11 mouse cellular contexts compared by ENCODE assay signal in the genomic region with DNA sequence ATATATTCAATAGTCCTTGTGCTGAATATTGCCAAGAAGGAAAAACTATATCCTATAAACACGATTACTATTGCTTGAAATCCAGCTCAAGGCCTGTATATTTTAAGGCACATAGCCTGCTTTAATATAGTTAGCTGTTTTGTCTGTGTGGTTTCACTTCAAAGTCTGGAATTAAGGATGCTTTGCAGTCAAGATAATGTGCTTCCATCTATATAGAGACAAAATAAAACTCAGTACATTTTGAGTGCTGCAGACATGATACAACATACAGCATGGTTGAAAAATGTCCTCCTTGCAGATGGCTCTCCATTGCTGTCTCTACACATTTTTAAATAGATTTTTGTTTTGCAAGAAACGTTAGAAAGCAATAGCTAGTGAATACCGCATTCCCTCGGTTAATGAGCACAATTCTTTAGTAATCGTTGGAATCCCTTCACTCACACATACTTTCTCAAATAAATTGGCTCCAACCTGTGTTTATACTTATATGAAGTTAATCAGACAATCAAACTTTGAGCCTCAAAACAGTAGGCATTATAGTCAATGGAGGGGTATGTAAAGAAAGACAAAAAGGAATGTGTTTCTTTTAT.
DNase-seq lines count a peak whose midpoint lies in the region; ATAC-seq lines count a peak whose summit lies in the region.
"Had no signal": no experiment of that assay in that cellular context is flagged by ENCODE, and none has a peak within 500 bp of the region (broad histone marks: within the 10 kb centered on the region; RNA-seq: fewer than 3 reads in every experiment).

No protein-coding gene starts in this region.

- peak overlapping the region; percentile 78 for H3K4me3 ChIP-seq in forebrain, embryonic 14.5 days (ENCODE audit: low read depth, low read length)
- H3K4me3 ChIP-seq in midbrain, embryonic 12.5 days, result peak overlapping the region; percentile 92
- no peak overlapping the region for H3K4me3 ChIP-seq in liver, embryonic 11.5 days (ENCODE audit: low read depth, low read length)

- no peaks in the 10 kb centered on the region for H3K27me3 ChIP-seq in forebrain, embryonic 14.5 days (replicated peaks; ENCODE audit: control insufficient read depth, insufficient read depth, low read length)
- peaks cover 3% of the 10 kb centered on the region for H3K27me3 ChIP-seq in midbrain, embryonic 12.5 days
- H3K27me3 ChIP-seq in liver, embryonic 11.5 days (replicated peaks; ENCODE audit: control insufficient read depth, insufficient read depth, low read length), result peaks cover 95% of the 10 kb centered on the region

- peak overlapping the region; percentile 100 for H3K9ac ChIP-seq in forebrain, embryonic 14.5 days (ENCODE audit: low read length)
- peak overlapping the region; percentile 100 for H3K9ac ChIP-seq in midbrain, embryonic 12.5 days (replicated peaks)
- no peak overlapping the region for H3K9ac ChIP-seq in liver, embryonic 11.5 days (ENCODE audit: low read depth, low read length)
- H3K9ac ChIP-seq: liver, embryonic 15.5 days had no signal

- ATAC-seq in forebrain, embryonic 14.5 days, result no peak
- no peak for ATAC-seq in midbrain, embryonic 12.5 days (ENCODE audit: low FRiP score, low read depth)
- no peak for ATAC-seq in liver, embryonic 11.5 days (replicated peaks; ENCODE audit: low FRiP score)

- intact Hi-C loops in left cerebral cortex, postnatal 25 days (cut with DNase I), result loop anchor here (5.0 to 10.0 kb wide), 2 partner anchors 201 to 1176 kb away; no protein-coding TSS in a partner anchor

- H3K9me3 ChIP-seq in forebrain, embryonic 14.5 days (replicated peaks; ENCODE audit: control insufficient read depth, low read length), result no peaks in the 10 kb centered on the region
- no peaks in the 10 kb centered on the region for H3K9me3 ChIP-seq in midbrain, embryonic 12.5 days
- H3K9me3 ChIP-seq in liver, embryonic 11.5 days (ENCODE audit: control insufficient read depth, low read length), result no peaks in the 10 kb centered on the region
- H3K9me3 ChIP-seq: heart, embryonic 13.5 days; liver, embryonic 15.5 days; megakaryocyte, embryonic 14.5 days had no signal

- WGBS in forebrain, embryonic 14.5 days, result 1% methylated on average over 5 of the region's 5 CpGs
- WGBS in midbrain, embryonic 12.5 days, result 6% methylated on average over 5 of the region's 5 CpGs
- 9% methylated on average over 5 of the region's 5 CpGs for WGBS in liver, embryonic 11.5 days

- H3K27ac ChIP-seq in forebrain, embryonic 14.5 days (ENCODE audit: low read depth, low read length), result peak overlapping the region; percentile 100
- H3K27ac ChIP-seq in midbrain, embryonic 12.5 days (replicated peaks), result peak overlapping the region; percentile 100
- H3K27ac ChIP-seq in liver, embryonic 11.5 days (ENCODE audit: low read depth, low read length), result no peak overlapping the region
- H3K27ac ChIP-seq: heart, embryonic 13.5 days; liver, embryonic 15.5 days had no signal

- H3K4me2 ChIP-seq in forebrain, embryonic 14.5 days (ENCODE audit: low read length), result peak overlapping the region; percentile 86
- H3K4me2 ChIP-seq in midbrain, embryonic 12.5 days (replicated peaks), result peak overlapping the region; percentile 68
- H3K4me2 ChIP-seq in liver, embryonic 11.5 days, result no peak overlapping the region

- peak; percentile 18 to 20 for DNase-seq in left cerebral cortex, postnatal 25 days (ENCODE audit: low spot score in 2 of 2)
- DNase-seq in left cerebral cortex, adult 9 months (ENCODE audit: low spot score in 2 of 2), result no peak
- peak; percentile 40 for DNase-seq in forebrain, embryonic 14.5 days (ENCODE audit: low spot score)
- DNase-seq in adrenal gland, adult (ENCODE audit: inconsistent age in 2 of 2, low spot score in 1 of 2), result no peak
- no peak for DNase-seq in liver, embryonic 11.5 days (ENCODE audit: low spot score)
- DNase-seq in spleen, adult 18-20 months, result no peak
- DNase-seq: kidney, adult 11 months had no signal

- H3K36me3 ChIP-seq in forebrain, embryonic 14.5 days (ENCODE audit: control insufficient read depth, insufficient read depth, low read length), result peaks cover 37% of the 10 kb centered on the region
- peaks cover 9% of the 10 kb centered on the region; the same call in 1 of the 2 replicates for H3K36me3 ChIP-seq in midbrain, embryonic 12.5 days
- no peaks in the 10 kb centered on the region for H3K36me3 ChIP-seq in liver, embryonic 11.5 days (ENCODE audit: control insufficient read depth, insufficient read depth, low read length)
- H3K36me3 ChIP-seq: heart, embryonic 13.5 days; liver, embryonic 15.5 days had no signal

- no peaks in the 10 kb centered on the region for H3K4me1 ChIP-seq in forebrain, embryonic 14.5 days (ENCODE audit: control insufficient read depth, insufficient read depth, low read length)
- no peaks in the 10 kb centered on the region for H3K4me1 ChIP-seq in midbrain, embryonic 12.5 days
- H3K4me1 ChIP-seq in liver, embryonic 11.5 days (replicated peaks; ENCODE audit: control insufficient read depth, insufficient read depth, low read length), result no peaks in the 10 kb centered on the region

Comparison
In these comparisons a context has a peak if more than half of its experiments do, and no peak if none do; other contexts are left out.
1. DNase-seq: peak in left cerebral cortex, postnatal 25 days (2 of 2) and forebrain, embryonic 14.5 days (single experiment); none in left cerebral cortex, adult 9 months (0 of 2), adrenal gland, adult (0 of 2), liver, embryonic 11.5 days (single experiment) and spleen, adult 18-20 months (0 of 2).